Mouse (Mus musculus) gastrocnemius, postnatal 10 days (tissue): Measurements from ENCODE around the gene Lmbrd1. TPM values are rescaled to one million over a fixed set of nuclear protein-coding genes. Genes with fewer than 3 reads are reported as not detected.
"Not testable (repeated sequence)": the region's sequence is repeated elsewhere in the genome, so short reads cannot be mapped to it uniquely, and the experiment has no call there.

ENCODE experiments used
- DNase-seq: peaks from one replicate; pipeline ENCODE4 v3.0.0; 2021; ENCODE audit warnings: mixed read lengths
- long read RNA-seq, 2 experiments: library from polyadenylated mRNA; stranded (forward); transcript quantifications; one replicate each; pipeline ENCODE4 v2.0.0; 2021
- total RNA-seq, 2 experiments: library from RNA; stranded (reverse); gene quantifications; 2 replicates each; pipeline ENCODE4 v1.2.3; 2021

Gene Lmbrd1
- total RNA-seq = 10 to 100 TPM; 30.3 to 30.4 TPM
- long read RNA-seq, experiment 1, full-length matches to known transcripts = 51 of 61 reads
- long read RNA-seq, experiment 1, partial matches to known transcripts = 1 of 61 reads
- long read RNA-seq, experiment 1, other reads (novel, unspliced or antisense) = 9 of 61 reads
- long read RNA-seq, experiment 2, full-length matches to known transcripts = 39 of 47 reads
- long read RNA-seq, experiment 2, partial matches to known transcripts = 1 of 47 reads
- long read RNA-seq, experiment 2, other reads (novel, unspliced or antisense) = 7 of 47 reads

- DNase-seq = peak; percentile 96
Observed at GRCm38 (mm10) chr1:24678205-24678917, at the start of gene Lmbrd1. TSS of gene Lmbrd1 (plus strand) at chr1:24678630.

GRCm38 (mm10) chr1:24633553-24634132 lies 44.8 kb upstream of the Lmbrd1 start:
- no peak for DNase-seq

GRCm38 (mm10) chr1:24650100-24650499 lies 28.3 kb upstream of the Lmbrd1 start:
- no peak for DNase-seq

GRCm38 (mm10) chr1:24659914-24660313 lies 18.5 kb upstream of the Lmbrd1 start:
- no peak for DNase-seq

- not testable (repeated sequence) for DNase-seq
Observed at GRCm38 (mm10) chr1:24660662-24661061, 17.8 kb upstream of the Lmbrd1 start.

- no peak for DNase-seq
Observed at GRCm38 (mm10) chr1:24661551-24661950, 16.9 kb upstream of the Lmbrd1 start.

- no peak for DNase-seq
Observed at GRCm38 (mm10) chr1:24664158-24664557, 14.3 kb upstream of the Lmbrd1 start.

- no peak for DNase-seq
Observed at GRCm38 (mm10) chr1:24673231-24673630, 5.2 kb upstream of the Lmbrd1 start.

- no peak for DNase-seq
Observed at GRCm38 (mm10) chr1:24677706-24678105, 724 bp upstream of the Lmbrd1 start.

GRCm38 (mm10) chr1:24679071-24679470 lies 641 bp downstream of the Lmbrd1 start:
- no peak for DNase-seq

GRCm38 (mm10) chr1:24680991-24681390 lies 2.6 kb downstream of the Lmbrd1 start:
- no peak for DNase-seq

- DNase-seq = no peak
Observed at GRCm38 (mm10) chr1:24681946-24682345, 3.5 kb downstream of the Lmbrd1 start.

- DNase-seq = no peak
Observed at GRCm38 (mm10) chr1:24683947-24684346, 5.5 kb downstream of the Lmbrd1 start.

GRCm38 (mm10) chr1:24685606-24686005 lies 7.2 kb downstream of the Lmbrd1 start:
- no peak for DNase-seq

GRCm38 (mm10) chr1:24686235-24687021 lies 8.0 kb downstream of the Lmbrd1 start:
- no peak for DNase-seq

- DNase-seq = no peak
Observed at GRCm38 (mm10) chr1:24697677-24698076, 19.2 kb downstream of the Lmbrd1 start.

GRCm38 (mm10) chr1:24698146-24698880 lies 19.9 kb downstream of the Lmbrd1 start:
- no peak for DNase-seq

GRCm38 (mm10) chr1:24699320-24699719 lies 20.9 kb downstream of the Lmbrd1 start:
- DNase-seq = no peak

- no peak for DNase-seq
Observed at GRCm38 (mm10) chr1:24700241-24700640, 21.8 kb downstream of the Lmbrd1 start.

- DNase-seq = no peak
Observed at GRCm38 (mm10) chr1:24703821-24704220, 25.4 kb downstream of the Lmbrd1 start.

- DNase-seq = no peak
Observed at GRCm38 (mm10) chr1:24716301-24716700, 37.9 kb downstream of the Lmbrd1 start.

- DNase-seq = no peak
Observed at GRCm38 (mm10) chr1:24719621-24720020, 41.2 kb downstream of the Lmbrd1 start.
